Mouse (Mus musculus) midbrain, embryonic 11.5 days (tissue): ENCODE measurements at regions not wholly inside any gene's neighbourhood (a gene's known extent, or its start where the extent isn't known, plus 50 kb on each side); places are given as distances from the start of the nearest gene placed in this dataset.
A peak's percentile ranks its signal among the peaks of the same experiment; 100 is the strongest.

ENCODE experiments used
- ATAC-seq: fragments of 200-750 bp; cut with Nextera tagmentation; 2 replicates; pipeline ENCODE4 v1.8.0; 2017; ENCODE audit warnings: moderate TSS enrichment, moderate library complexity; ENCODE audit not compliant: low FRiP score
- DNase-seq: peaks from one replicate; pipeline ENCODE4 v3.0.0; 2015; ENCODE audit warnings: low spot score; ENCODE audit errors: missing footprints
- H3K27ac ChIP-seq: fragments of 300-500 bp; sonication (generic); 2 replicates; pipeline ENCODE4 v1.5.1; 2014; ENCODE audit warnings: low read depth, low read length
- H3K27me3 ChIP-seq: fragments of 300-500 bp; sonication (generic); 2 replicates; pipeline ENCODE4 v1.6.1; 2014; ENCODE audit warnings: mild to moderate bottlenecking, low read length, moderate library complexity, mixed read lengths; ENCODE audit not compliant: control insufficient read depth, insufficient read depth
- H3K36me3 ChIP-seq: fragments of 300-500 bp; sonication (generic); 2 replicates; pipeline ENCODE4 v1.6.1; 2014; ENCODE audit warnings: mild to moderate bottlenecking, low read length, moderate library complexity, mixed read lengths; ENCODE audit not compliant: control insufficient read depth, insufficient read depth
- H3K4me1 ChIP-seq: fragments of 300-500 bp; sonication (generic); 2 replicates; pipeline ENCODE4 v1.6.1; 2014; ENCODE audit warnings: low read length; ENCODE audit not compliant: control insufficient read depth, insufficient read depth
- H3K4me2 ChIP-seq: fragments of 300-500 bp; sonication (generic); 2 replicates; pipeline ENCODE4 v1.6.1; 2014; ENCODE audit warnings: mild to moderate bottlenecking, moderate library complexity
- H3K4me3 ChIP-seq: fragments of 300-500 bp; sonication (generic); 2 replicates; pipeline ENCODE4 v1.5.1; 2014; ENCODE audit warnings: low read depth, low read length
- H3K9ac ChIP-seq: fragments of 300-500 bp; sonication (generic); 2 replicates; pipeline ENCODE4 v1.6.1; 2014; ENCODE audit warnings: low read length
- H3K9me3 ChIP-seq: fragments of 300-500 bp; sonication (generic); 2 replicates; pipeline ENCODE4 v1.6.1; 2016; ENCODE audit warnings: low read length; ENCODE audit not compliant: control insufficient read depth
- WGBS: fragments of 180-500 bp; shearing (Covaris S2); extraction: QIAGEN DNeasy Blood & Tissue Kit; methylation state at CpG from one replicate; pipeline ENCODE4 v1.1.7; 2014; 5-methylcytosine and 5-hydroxymethylcytosine counted together

- H3K4me3 ChIP-seq, result no peak overlapping the region
- no peaks in the 10 kb centered on the region for H3K36me3 ChIP-seq
- WGBS, result 89% methylated on average over 5 of the region's 5 CpGs
- no peaks in the 10 kb centered on the region for H3K9me3 ChIP-seq
- H3K27ac ChIP-seq, result no peak overlapping the region
- H3K4me2 ChIP-seq, result no peak overlapping the region
- no peaks in the 10 kb centered on the region for H3K27me3 ChIP-seq
- H3K9ac ChIP-seq, result no peak overlapping the region
- no peak for ATAC-seq
- H3K4me1 ChIP-seq, result peaks cover 11% of the 10 kb centered on the region
- no peak for DNase-seq
These were observed 78.0 kb upstream of the Arid5b start for GRCm38 (mm10) chr10:68356521-68356920.

- Histone ChIP-seq H3K4me2 (peak overlapping the region; percentile 0; the same call in 1 of the 2 replicates), H3K36me3 (no peaks in the 10 kb centered on the region), H3K9me3 (no peaks in the 10 kb centered on the region), H3K4me1 (peaks cover 11% of the 10 kb centered on the region), H3K4me3 (no peak overlapping the region), H3K9ac (no peak overlapping the region), H3K27me3 (no peaks in the 10 kb centered on the region), H3K27ac (no peak overlapping the region)
- 38% methylated on average over 6 of the region's 6 CpGs for WGBS
- DNase-seq, result peak; percentile 85
- peak; percentile 20; the same call in 1 of the 2 replicates for ATAC-seq
These were observed 77.5 kb upstream of the Arid5b start for GRCm38 (mm10) chr10:68356093-68356485.

GRCm38 (mm10) chr10:68355471-68356092, 77.0 kb upstream of the Arid5b start:
- Histone ChIP-seq H3K27ac (peak overlapping the region; percentile 44; the same call in 1 of the 2 replicates), H3K9me3 (no peaks in the 10 kb centered on the region), H3K4me3 (no peak overlapping the region), H3K4me2 (peak overlapping the region; percentile 0; the same call in 1 of the 2 replicates), H3K36me3 (no peaks in the 10 kb centered on the region), H3K27me3 (no peaks in the 10 kb centered on the region), H3K9ac (no peak overlapping the region), H3K4me1 (peaks cover 11% of the 10 kb centered on the region)
- ATAC-seq (peak; percentile 31; the same call in 1 of the 2 replicates), DNase-seq (peak; percentile 86)
- WGBS, result 27% methylated on average over 6 of the region's 6 CpGs

GRCm38 (mm10) chr10:68354335-68355231, 76.0 kb upstream of the Arid5b start:
- peak; percentile 85 for DNase-seq
- Histone ChIP-seq H3K9ac (no peak overlapping the region), H3K4me1 (peaks cover 11% of the 10 kb centered on the region), H3K27ac (no peak overlapping the region), H3K9me3 (no peaks in the 10 kb centered on the region), H3K27me3 (no peaks in the 10 kb centered on the region), H3K4me3 (no peak overlapping the region), H3K4me2 (no peak overlapping the region), H3K36me3 (no peaks in the 10 kb centered on the region)
- 47% methylated on average over 7 of the region's 8 CpGs for WGBS
- ATAC-seq, result peak; percentile 31; the same call in 1 of the 2 replicates

GRCm38 (mm10) chr10:68353692-68354232, 75.2 kb upstream of the Arid5b start:
- WGBS, result 78% methylated on average over 18 of the region's 18 CpGs
- ATAC-seq (no peak), DNase-seq (peak; percentile 78)
- Histone ChIP-seq H3K9me3 (no peaks in the 10 kb centered on the region), H3K4me3 (no peak overlapping the region), H3K4me2 (no peak overlapping the region), H3K9ac (no peak overlapping the region), H3K4me1 (peaks cover 11% of the 10 kb centered on the region), H3K27me3 (no peaks in the 10 kb centered on the region), H3K27ac (no peak overlapping the region), H3K36me3 (no peaks in the 10 kb centered on the region)

- H3K36me3 ChIP-seq, result no peaks in the 10 kb centered on the region
- peaks cover 11% of the 10 kb centered on the region for H3K4me1 ChIP-seq
- 88% methylated on average over 8 of the region's 8 CpGs for WGBS
- DNase-seq (peak; percentile 64), ATAC-seq (no peak)
- H3K27ac ChIP-seq, result no peak overlapping the region
- H3K27me3 ChIP-seq, result no peaks in the 10 kb centered on the region
- no peaks in the 10 kb centered on the region for H3K9me3 ChIP-seq
- H3K4me3 ChIP-seq, result no peak overlapping the region
- no peak overlapping the region for H3K4me2 ChIP-seq
- H3K9ac ChIP-seq, result no peak overlapping the region
These were observed 73.5 kb upstream of the Arid5b start for GRCm38 (mm10) chr10:68351841-68352555.

GRCm38 (mm10) chr10:68351441-68351840, 72.9 kb upstream of the Arid5b start:
- H3K27ac ChIP-seq, result no peak overlapping the region
- no peaks in the 10 kb centered on the region for H3K36me3 ChIP-seq
- no peak overlapping the region for H3K4me3 ChIP-seq
- DNase-seq (peak; percentile 72), ATAC-seq (no peak)
- peaks cover 11% of the 10 kb centered on the region for H3K4me1 ChIP-seq
- H3K9ac ChIP-seq, result no peak overlapping the region
- WGBS, result 80% methylated on average over 5 of the region's 5 CpGs
- no peaks in the 10 kb centered on the region for H3K9me3 ChIP-seq
- no peak overlapping the region for H3K4me2 ChIP-seq
- no peaks in the 10 kb centered on the region for H3K27me3 ChIP-seq

- WGBS, result 90% methylated on average over 12 of the region's 12 CpGs
- Histone ChIP-seq H3K4me1 (peaks cover 8% of the 10 kb centered on the region), H3K27ac (no peak overlapping the region), H3K9me3 (no peaks in the 10 kb centered on the region), H3K27me3 (no peaks in the 10 kb centered on the region), H3K4me3 (no peak overlapping the region), H3K36me3 (no peaks in the 10 kb centered on the region), H3K9ac (no peak overlapping the region), H3K4me2 (no peak overlapping the region)
- ATAC-seq (no peak), DNase-seq (no peak)
These were observed 72.3 kb upstream of the Arid5b start for GRCm38 (mm10) chr10:68350798-68351197.
